Mouse (Mus musculus) hindbrain, embryonic 12.5 days (tissue): ENCODE measurements around the gene Psme3. TPM values are rescaled to one million over a fixed set of nuclear protein-coding genes. Genes with fewer than 3 reads are reported as not detected.

Experiments
- ATAC-seq: fragments of 200-750 bp; cut with Nextera tagmentation; 2 replicates; pipeline ENCODE4 v1.8.0; 2017; ENCODE audit warnings: moderate TSS enrichment; ENCODE audit not compliant: low FRiP score
- H3K27ac ChIP-seq: fragments of 300-500 bp; sonication (generic); 2 replicates; pipeline ENCODE4 v1.5.1; 2016; ENCODE audit warnings: mild to moderate bottlenecking
- H3K27me3 ChIP-seq: fragments of 300-500 bp; sonication (generic); 2 replicates; pipeline ENCODE4 v1.6.1; 2016; ENCODE audit warnings: mild to moderate bottlenecking
- H3K36me3 ChIP-seq: fragments of 300-500 bp; sonication (generic); 2 replicates; pipeline ENCODE4 v1.6.1; 2016; ENCODE audit warnings: mild to moderate bottlenecking
- H3K4me1 ChIP-seq: fragments of 300-500 bp; sonication (generic); 2 replicates; pipeline ENCODE4 v1.6.1; 2016
- H3K4me2 ChIP-seq: fragments of 300-500 bp; sonication (generic); replicated peaks from 2 replicates; pipeline ENCODE4 v1.6.1; 2016; ENCODE audit warnings: mild to moderate bottlenecking
- H3K4me3 ChIP-seq: fragments of 300-500 bp; sonication (generic); 2 replicates; pipeline ENCODE4 v1.5.1; 2016; ENCODE audit warnings: mild to moderate bottlenecking
- H3K9ac ChIP-seq: fragments of 300-500 bp; sonication (generic); 2 replicates; pipeline ENCODE4 v1.6.1; 2016; ENCODE audit warnings: mild to moderate bottlenecking, moderate library complexity
- H3K9me3 ChIP-seq: fragments of 300-500 bp; sonication (generic); replicated peaks from 2 replicates; pipeline ENCODE4 v1.6.1; 2016; ENCODE audit warnings: mild to moderate bottlenecking
- WGBS: fragments of 180-500 bp; shearing (Covaris S2); methylation state at CpG from one replicate; pipeline ENCODE4 v1.1.7; 2016; 5-methylcytosine and 5-hydroxymethylcytosine counted together
- microRNA-seq: library from miRNA; unstranded; fragments of <30 nt; microRNA quantifications from one replicate; pipeline ENCODE4, GENCODE M21; 2017
- polyA plus RNA-seq: library from polyadenylated mRNA; unstranded; fragments of >200 nt; fragmentation: Nextera tagmentation; extraction: Ambion mirVana; gene quantifications from 2 replicates; pipeline ENCODE4 v1.2.1, GENCODE M21; 2016

Psme3 gene
- polyA plus RNA-seq, 1 experiment from 2014 or later: 157 TPM

DNA sequence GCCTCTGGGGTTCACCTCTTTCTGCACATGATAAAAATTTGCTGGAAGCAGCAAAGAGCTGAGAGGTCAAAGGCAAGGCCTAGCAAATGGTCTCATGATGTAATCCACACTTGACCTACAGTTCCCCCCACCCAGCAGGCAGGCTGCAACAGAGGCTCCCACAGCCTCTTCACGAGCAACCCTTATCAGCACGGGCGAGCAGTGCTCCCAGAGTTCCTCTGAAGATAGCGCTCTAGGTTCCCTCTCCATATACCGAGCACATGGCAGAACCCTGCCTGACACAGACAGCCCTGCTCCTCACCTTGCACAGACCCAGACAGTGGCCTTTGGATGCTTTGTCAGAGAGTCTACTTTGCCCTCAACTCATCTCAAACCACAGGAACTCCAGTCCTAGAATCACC lies 48.5 kb downstream of the Psme3 start:
- Histone ChIP-seq H3K9me3 (no peaks in the 10 kb centered on the region), H3K27me3 (no peaks in the 10 kb centered on the region), H3K27ac (no peak overlapping the region), H3K4me1 (no peaks in the 10 kb centered on the region), H3K36me3 (no peaks in the 10 kb centered on the region), H3K9ac (no peak overlapping the region), H3K4me2 (no peak overlapping the region), H3K4me3 (no peak overlapping the region)
- no peak for ATAC-seq
- WGBS: 81% methylated on average over 5 of the region's 5 CpGs

DNA sequence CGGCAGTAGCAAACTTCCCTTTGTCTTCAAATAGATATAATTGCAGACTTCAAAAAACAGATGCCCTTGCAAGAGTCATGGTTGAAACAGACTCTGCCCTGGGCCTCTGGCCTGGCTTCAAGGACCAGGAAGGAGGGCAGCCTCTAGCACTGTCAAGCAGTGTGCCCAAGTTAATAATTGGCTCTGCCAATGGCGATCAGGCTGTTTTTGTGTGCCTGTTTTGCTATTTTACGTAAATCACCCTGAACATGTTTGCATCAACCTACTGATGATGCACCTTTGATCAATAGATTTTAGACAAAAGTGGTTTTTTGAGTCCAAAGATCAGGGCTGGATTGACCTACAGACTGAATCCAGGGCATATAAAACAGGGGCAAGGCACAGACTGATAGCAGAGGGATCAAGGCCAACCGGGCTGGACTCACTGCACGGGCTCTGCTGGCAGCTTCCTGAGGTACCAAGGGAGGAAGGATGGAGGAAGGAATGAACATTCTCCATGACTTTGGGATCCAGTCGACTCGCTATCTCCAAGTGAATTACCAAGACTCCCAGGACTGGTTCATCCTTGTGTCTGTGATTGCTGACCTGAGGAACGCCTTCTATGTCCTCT lies 51.4 kb downstream of the Psme3 start, which contains the start of gene G6pc:
Gene G6pc (plus strand): TSS at position 236 of the 610 bp plus-strand sequence.
- WGBS: 86% methylated on average over 8 of the region's 8 CpGs
- Histone ChIP-seq H3K4me2 (no peak within 1 kb of the TSS), H3K9ac (no peak within 1 kb of the TSS), H3K4me3 (no peak within 1 kb of the TSS), H3K36me3 (no peaks in the 10 kb centered on the region), H3K9me3 (no peaks in the 10 kb centered on the region), H3K27ac (no peak within 1 kb of the TSS), H3K4me1 (no peaks in the 10 kb centered on the region), H3K27me3 (no peaks in the 10 kb centered on the region)
- ATAC-seq: no peak

DNA sequence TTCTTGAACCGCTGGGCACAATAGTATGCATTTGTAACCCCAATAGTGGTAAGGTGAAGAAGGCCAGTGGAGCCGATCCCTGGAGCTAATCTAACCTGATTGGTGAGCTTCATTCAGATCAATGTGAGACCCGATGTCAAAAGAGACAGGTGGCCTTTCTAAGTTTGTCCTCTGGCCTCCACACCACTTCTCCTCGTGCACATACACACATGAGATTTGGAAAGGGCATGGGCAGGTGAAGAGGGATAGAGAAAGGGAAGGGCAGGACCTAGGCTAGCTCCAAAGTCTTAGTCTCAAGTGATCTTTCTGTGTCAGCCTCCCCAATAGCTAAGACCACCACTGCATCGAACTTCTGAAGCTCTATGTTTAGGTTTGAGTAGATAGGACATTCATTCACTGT lies 54.1 kb downstream of the Psme3 start:
- no peaks in the 10 kb centered on the region for H3K4me1 ChIP-seq
- no peaks in the 10 kb centered on the region for H3K27me3 ChIP-seq
- ATAC-seq: no peak
- H3K4me3 ChIP-seq: no peak overlapping the region
- WGBS: 79% methylated on average over 5 of the region's 5 CpGs
- no peak overlapping the region for H3K4me2 ChIP-seq
- H3K9ac ChIP-seq: no peak overlapping the region
- no peak overlapping the region for H3K27ac ChIP-seq
- no peaks in the 10 kb centered on the region for H3K9me3 ChIP-seq
- no peaks in the 10 kb centered on the region for H3K36me3 ChIP-seq

Small RNAs within 50 kb of the gene (microRNA-seq; reads per million reads assigned to microRNA genes)
- not detected for gene Gm25593

Other genes with a start within 250 kb of the Psme3 start
- gene Naglu, start 246.2 kb upstream of the Psme3 start, polyA plus RNA-seq: 13.3 and 13.7 TPM in 2 replicates
- gene Hsd17b1, start 237.8 kb upstream of the Psme3 start, polyA plus RNA-seq: 0.23 and 0.26 TPM in 2 replicates
- 45.6 and 51.2 TPM in 2 replicates for gene Coasy, start 233.6 kb upstream of the Psme3 start, polyA plus RNA-seq
- 62.1 and 62.4 TPM in 2 replicates for gene Mlx, start 228.9 kb upstream of the Psme3 start, polyA plus RNA-seq
- 30.5 and 34.3 TPM in 2 replicates for gene Psmc3ip, start 220.8 kb upstream of the Psme3 start, polyA plus RNA-seq
- 23.2 and 25.1 TPM in 2 replicates for gene Retreg3, start 196.3 kb upstream of the Psme3 start, polyA plus RNA-seq
- gene Tubg1, start 196.3 kb upstream of the Psme3 start, polyA plus RNA-seq: 81.6 and 83.2 TPM in 2 replicates
- gene Tubg2, start 160.3 kb upstream of the Psme3 start, polyA plus RNA-seq: 10.4 and 12.9 TPM in 2 replicates
- gene Cntnap1, start 145.7 kb upstream of the Psme3 start, polyA plus RNA-seq: 0.97 and 1.2 TPM in 2 replicates
- gene Plekhh3, start 144.9 kb upstream of the Psme3 start, polyA plus RNA-seq: 14.3 and 15.4 TPM in 2 replicates
- gene Ccr10, start 140.8 kb upstream of the Psme3 start, polyA plus RNA-seq: 0.23 and 0.61 TPM in 2 replicates
- 17.3 and 18.5 TPM in 2 replicates for gene Ezh1, start 89.8 kb upstream of the Psme3 start, polyA plus RNA-seq
- gene Ramp2, start 70.2 kb upstream of the Psme3 start, polyA plus RNA-seq: 60.1 and 62.2 TPM in 2 replicates
- 90.9 and 97.4 TPM in 2 replicates for gene Vps25, start 62.5 kb upstream of the Psme3 start, polyA plus RNA-seq
- gene Wnk4, start 55.6 kb upstream of the Psme3 start, polyA plus RNA-seq: 8.5 and 9.5 TPM in 2 replicates
- gene Cntd1, start 37.2 kb upstream of the Psme3 start, polyA plus RNA-seq: 1.5 TPM in 2 replicates
- gene Coa3, start 37.1 kb upstream of the Psme3 start, polyA plus RNA-seq: 195 and 210 TPM in 2 replicates
- 154 and 158 TPM in 2 replicates for gene Becn1, start 13.9 kb upstream of the Psme3 start, polyA plus RNA-seq
- gene Aoc2, start 8.8 kb downstream of the Psme3 start, polyA plus RNA-seq: 2.4 and 3.5 TPM in 2 replicates
- gene Aoc3, start 14.4 kb downstream of the Psme3 start, polyA plus RNA-seq: 0.07 TPM in 1 of 2 replicates, not detected in the other
- gene G6pc, start 51.3 kb downstream of the Psme3 start, polyA plus RNA-seq: not detected in 2 replicates
- gene Aarsd1, start 101.4 kb downstream of the Psme3 start, polyA plus RNA-seq: 77.7 and 79.0 TPM in 2 replicates
- gene Gm27029, start 108.6 kb downstream of the Psme3 start, polyA plus RNA-seq: 7.4 and 8.1 TPM in 2 replicates
- gene Rundc1, start 108.9 kb downstream of the Psme3 start, polyA plus RNA-seq: 27.6 and 29.4 TPM in 2 replicates
- 3.0 and 5.9 TPM in 2 replicates for gene Ptges3l, start 109.1 kb downstream of the Psme3 start, polyA plus RNA-seq
- 320 and 344 TPM in 2 replicates for gene Rpl27, start 126.1 kb downstream of the Psme3 start, polyA plus RNA-seq
- gene Ifi35, start 132.2 kb downstream of the Psme3 start, polyA plus RNA-seq: 4.2 and 5.7 TPM in 2 replicates
- gene Rnd2, start 148.8 kb downstream of the Psme3 start, polyA plus RNA-seq: 112 and 121 TPM in 2 replicates
- gene Vat1, start 150.0 kb downstream of the Psme3 start, polyA plus RNA-seq: 94.8 and 95.7 TPM in 2 replicates
- 11.2 and 12.1 TPM in 2 replicates for gene Brca1, start 235.7 kb downstream of the Psme3 start, polyA plus RNA-seq
- 122 and 128 TPM in 2 replicates for gene Nbr1, start 235.9 kb downstream of the Psme3 start, polyA plus RNA-seq